Mouse (Mus musculus) lung, embryonic 14.5 days (tissue): ENCODE measurements around the gene Usp47. TPM values are rescaled to one million over a fixed set of nuclear protein-coding genes. Genes with fewer than 3 reads are reported as not detected.

Experiments
- ATAC-seq: fragments of 200-750 bp; cut with Nextera tagmentation; 2 replicates; pipeline ENCODE4 v1.8.0; 2017; ENCODE audit warnings: mild to moderate bottlenecking, moderate TSS enrichment, moderate library complexity; ENCODE audit not compliant: insufficient read depth
- DNase-seq: peaks from one replicate; pipeline ENCODE4 v3.0.0-alpha.2; 2015
- H3K27ac ChIP-seq: fragments of 300-500 bp; sonication (generic); 2 replicates; pipeline ENCODE4 v1.5.1; 2014; ENCODE audit warnings: low read depth, mild to moderate bottlenecking, moderate library complexity
- H3K27me3 ChIP-seq: fragments of 300-500 bp; sonication (generic); 2 replicates; pipeline ENCODE4 v1.6.1; 2014; ENCODE audit warnings: low read length, control low read depth; ENCODE audit not compliant: insufficient read depth
- H3K36me3 ChIP-seq: fragments of 300-500 bp; sonication (generic); 2 replicates; pipeline ENCODE4 v1.6.1; 2014; ENCODE audit warnings: control low read depth; ENCODE audit not compliant: insufficient read depth
- H3K4me1 ChIP-seq: fragments of 300-500 bp; sonication (generic); 2 replicates; pipeline ENCODE4 v1.6.1; 2014; ENCODE audit warnings: antibody characterized with exemption, control low read depth; ENCODE audit not compliant: insufficient read depth
- H3K4me2 ChIP-seq: fragments of 300-500 bp; sonication (generic); 2 replicates; pipeline ENCODE4 v1.6.1; 2014; ENCODE audit warnings: mild to moderate bottlenecking
- H3K4me3 ChIP-seq: fragments of 300-500 bp; sonication (generic); 2 replicates; pipeline ENCODE4 v1.5.1; 2014; ENCODE audit warnings: low read depth, low read length
- H3K9ac ChIP-seq: fragments of 300-500 bp; sonication (generic); 2 replicates; pipeline ENCODE4 v1.6.1; 2014
- H3K9me3 ChIP-seq: fragments of 300-500 bp; sonication (generic); 2 replicates; pipeline ENCODE4 v1.6.1; 2016; ENCODE audit warnings: low read depth, low read length, control low read depth
- CTCF ChIP-seq: IDR thresholded peaks from 2 replicates; pipeline ENCODE4 v1.5.1; 2016; ENCODE audit warnings: antibody characterized with exemption, low read depth
- WGBS: fragments of 180-500 bp; shearing (Covaris S2); extraction: QIAGEN DNeasy Blood & Tissue Kit; methylation state at CpG from one replicate; pipeline ENCODE4 v1.1.7; 2014; 5-methylcytosine and 5-hydroxymethylcytosine counted together
- polyA plus RNA-seq: library from polyadenylated mRNA; unstranded; fragments of >200 nt; fragmentation: Nextera tagmentation; extraction: Ambion mirVana; gene quantifications from 2 replicates; pipeline ENCODE4 v1.2.1, GENCODE M21; 2014

The Usp47 gene
- polyA plus RNA-seq, 1 experiment from 2014 or later: 92.1 TPM

DNA sequence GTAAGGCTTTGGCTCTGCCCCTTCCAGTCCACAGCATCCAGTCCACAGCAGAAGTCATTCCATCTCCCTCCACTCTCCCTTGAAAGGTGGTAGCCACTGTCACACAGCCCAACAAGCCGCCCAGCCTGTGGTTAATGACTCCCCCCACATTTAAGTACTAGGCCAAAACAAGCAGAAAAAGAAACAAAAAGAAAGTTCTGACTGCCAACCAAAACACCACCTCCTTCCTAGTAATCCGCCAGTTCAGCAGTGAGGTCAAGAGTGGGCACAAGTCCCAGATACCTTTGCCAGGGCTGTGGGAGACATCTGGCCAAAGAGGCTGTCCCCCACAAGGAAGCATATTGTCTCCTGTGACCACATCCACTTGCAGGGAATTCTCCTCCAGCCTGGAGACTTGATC, 124.7 kb downstream of the Usp47 start:
- 54% methylated on average over 2 of the region's 2 CpGs for WGBS
- Histone ChIP-seq H3K4me3 (no peak overlapping the region), H3K9me3 (no peaks in the 10 kb centered on the region), H3K36me3 (peaks cover 8% of the 10 kb centered on the region; the same call in 1 of the 2 replicates), H3K9ac (no peak overlapping the region), H3K27ac (no peak overlapping the region), H3K4me2 (no peak overlapping the region), H3K27me3 (no peaks in the 10 kb centered on the region), H3K4me1 (no peaks in the 10 kb centered on the region)
- ATAC-seq (no peak), DNase-seq (no peak)
- TF ChIP-seq CTCF: no peak

DNA sequence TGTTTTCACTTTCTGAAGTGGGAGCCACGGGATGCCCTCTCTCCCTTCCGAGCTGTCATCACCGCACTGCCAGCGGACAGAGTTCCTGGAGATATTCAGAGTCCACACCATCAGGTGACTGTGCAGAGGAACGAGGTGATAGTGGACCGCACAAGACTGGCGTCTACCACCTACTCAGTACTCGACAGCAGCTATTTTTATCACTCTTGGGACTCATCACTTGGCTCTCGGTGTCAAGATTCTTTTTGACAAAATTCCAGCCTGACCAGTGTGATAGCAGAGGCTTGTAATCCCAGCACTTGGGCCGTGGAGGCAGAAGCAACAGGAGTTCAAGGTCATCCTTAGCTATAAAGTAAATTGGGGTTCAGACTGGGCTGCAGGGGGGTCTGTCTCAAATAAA, 125.8 kb downstream of the Usp47 start:
- H3K4me1 ChIP-seq: peaks cover 2% of the 10 kb centered on the region
- no peaks in the 10 kb centered on the region for H3K9me3 ChIP-seq
- no peak overlapping the region for H3K9ac ChIP-seq
- ATAC-seq (no peak), DNase-seq (no peak)
- TF ChIP-seq CTCF: no peak
- no peaks in the 10 kb centered on the region for H3K27me3 ChIP-seq
- peaks cover 8% of the 10 kb centered on the region; the same call in 1 of the 2 replicates for H3K36me3 ChIP-seq
- no peak overlapping the region for H3K4me2 ChIP-seq
- H3K27ac ChIP-seq: no peak overlapping the region
- 74% methylated on average over 10 of the region's 10 CpGs for WGBS
- H3K4me3 ChIP-seq: no peak overlapping the region

DNA sequence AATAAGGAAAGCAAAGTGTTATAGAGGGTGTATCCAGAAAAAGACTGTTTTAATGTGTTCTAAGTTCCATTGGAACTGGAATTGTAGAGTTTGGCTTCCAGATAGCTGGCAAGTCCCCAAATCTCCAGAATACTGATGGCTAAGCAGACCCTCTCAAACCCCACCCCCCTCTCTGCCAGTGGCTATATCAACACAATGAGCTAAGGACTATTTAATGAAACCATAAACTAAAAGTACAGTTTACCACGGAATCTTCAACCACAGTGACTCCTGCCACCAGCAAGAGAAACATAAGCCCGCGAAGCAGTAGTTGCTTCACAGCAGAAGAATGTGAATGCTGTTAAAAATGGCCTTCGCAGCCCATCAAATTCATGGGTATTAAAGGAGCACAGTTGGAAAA, 131.1 kb downstream of the Usp47 start:
- Histone ChIP-seq H3K9ac (no peak overlapping the region), H3K4me3 (no peak overlapping the region), H3K4me1 (peaks cover 11% of the 10 kb centered on the region), H3K36me3 (peaks cover 8% of the 10 kb centered on the region; the same call in 1 of the 2 replicates), H3K27ac (peak overlapping the region; percentile 80), H3K4me2 (peak overlapping the region; percentile 33; the same call in 1 of the 2 replicates), H3K27me3 (no peaks in the 10 kb centered on the region), H3K9me3 (no peaks in the 10 kb centered on the region)
- DNase-seq (peak; percentile 72), ATAC-seq (no peak)
- TF ChIP-seq CTCF: no peak
- 61% methylated on average over 4 of the region's 4 CpGs for WGBS

DNA sequence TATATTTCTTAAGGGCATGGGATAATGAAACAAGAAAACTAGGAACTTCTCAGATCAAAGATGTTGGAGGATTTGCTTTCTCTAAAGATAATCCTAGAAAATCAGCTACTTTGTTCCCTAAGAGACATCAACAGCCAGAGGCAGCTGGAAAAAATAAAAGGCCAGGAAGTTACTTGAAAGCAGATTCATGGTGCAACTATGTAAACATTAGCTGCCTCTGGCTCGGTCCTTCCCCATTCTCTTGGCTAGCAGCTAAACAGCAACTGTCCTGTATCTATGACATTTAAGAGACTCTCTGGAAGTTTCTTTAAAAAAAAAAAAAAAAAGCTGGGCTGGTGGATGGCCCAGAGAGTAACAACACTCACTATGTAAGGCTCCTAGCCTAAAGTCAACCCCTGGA, 131.9 kb downstream of the Usp47 start:
- H3K4me2 ChIP-seq: peak overlapping the region; percentile 33
- no peaks in the 10 kb centered on the region for H3K9me3 ChIP-seq
- 7% methylated on average over 1 of the region's 1 CpGs for WGBS
- peaks cover 11% of the 10 kb centered on the region for H3K4me1 ChIP-seq
- DNase-seq (peak; percentile 84), ATAC-seq (peak; percentile 28)
- 0 out of 2 replicates have a peak, but pooled peaks cover under 1% of the 10 kb centered on the region for H3K36me3 ChIP-seq
- H3K27ac ChIP-seq: peak overlapping the region; percentile 80
- TF ChIP-seq CTCF: no peak
- H3K9ac ChIP-seq: no peak overlapping the region
- no peak overlapping the region for H3K4me3 ChIP-seq
- no peaks in the 10 kb centered on the region for H3K27me3 ChIP-seq

DNA sequence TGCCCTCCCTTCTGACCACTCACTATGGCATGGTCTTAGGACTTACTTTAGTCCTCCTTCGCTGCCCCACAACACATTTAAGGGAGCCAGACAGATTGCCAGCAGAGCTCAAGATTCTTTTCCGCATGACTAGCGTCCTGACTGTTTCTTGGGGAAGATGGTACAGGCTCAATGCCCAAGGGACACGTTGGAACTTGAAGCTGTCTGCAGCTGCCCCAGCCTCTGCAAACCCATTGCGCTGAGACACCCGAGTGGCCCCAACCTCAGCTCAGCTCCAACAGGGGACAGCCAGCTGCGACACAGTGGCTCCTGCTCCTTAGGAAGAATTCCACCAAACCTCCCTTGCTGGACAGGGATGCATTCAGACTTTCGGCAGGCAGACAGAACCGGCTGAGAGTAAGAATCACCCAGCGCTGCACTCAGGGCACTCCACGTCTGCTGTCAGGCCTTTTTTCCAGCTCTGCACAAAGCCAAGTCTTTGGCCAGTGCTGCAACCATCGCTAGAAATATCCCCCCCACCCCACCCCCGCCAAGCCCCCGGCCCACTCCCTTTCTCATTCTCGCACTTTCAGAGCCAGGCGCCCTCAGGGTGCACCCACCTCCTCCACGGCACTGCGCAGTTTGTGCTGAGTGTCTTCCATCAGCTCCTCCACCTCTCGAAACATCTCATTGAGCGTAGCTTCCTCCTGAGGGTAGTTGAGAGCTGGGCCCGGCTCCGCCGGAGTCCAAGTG, 134.4 kb downstream of the Usp47 start:
- peak overlapping the region; percentile 77 for H3K27ac ChIP-seq
- H3K36me3 ChIP-seq: no peaks in the 10 kb centered on the region
- H3K4me1 ChIP-seq: peaks cover 11% of the 10 kb centered on the region
- TF ChIP-seq CTCF: no peak
- H3K9ac ChIP-seq: peak overlapping the region; percentile 55
- H3K4me3 ChIP-seq: peak overlapping the region; percentile 51
- H3K4me2 ChIP-seq: peak overlapping the region; percentile 67
- ATAC-seq: peak; percentile 29
- peak; percentile 59 for DNase-seq
- H3K9me3 ChIP-seq: no peaks in the 10 kb centered on the region
- no peaks in the 10 kb centered on the region for H3K27me3 ChIP-seq
- 13% methylated on average over 23 of the region's 23 CpGs for WGBS

DNA sequence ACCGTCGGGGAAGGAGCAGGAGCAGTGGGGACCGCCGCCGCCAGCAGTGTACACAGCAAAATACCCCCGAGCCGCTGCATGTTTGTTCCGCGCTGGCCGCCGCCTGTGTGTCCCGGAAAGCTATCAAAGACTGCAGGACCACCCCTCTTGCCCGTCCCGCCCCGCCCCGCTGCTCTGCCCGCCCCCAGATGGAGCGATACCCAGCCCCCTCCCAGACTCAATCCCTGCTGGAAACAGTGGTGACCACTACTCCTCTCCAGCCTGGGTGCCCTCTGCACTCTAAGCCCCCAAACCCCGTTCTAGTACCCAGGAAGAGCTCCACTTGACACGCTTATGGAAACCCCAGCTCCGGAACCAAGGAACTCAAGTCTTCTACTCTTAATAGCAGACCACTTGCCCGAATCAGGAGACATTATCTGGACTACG, 135.0 kb downstream of the Usp47 start:
- H3K9ac ChIP-seq: peak overlapping the region; percentile 55
- H3K27me3 ChIP-seq: no peaks in the 10 kb centered on the region
- H3K27ac ChIP-seq: peak overlapping the region; percentile 77; the same call in 1 of the 2 replicates
- under 1% methylated on average over 22 of the region's 23 CpGs for WGBS
- no peaks in the 10 kb centered on the region for H3K9me3 ChIP-seq
- no peaks in the 10 kb centered on the region for H3K36me3 ChIP-seq
- ATAC-seq (peak; percentile 62), DNase-seq (peak; percentile 77)
- TF ChIP-seq CTCF: no peak
- peaks cover 11% of the 10 kb centered on the region for H3K4me1 ChIP-seq
- peak overlapping the region; percentile 51 for H3K4me3 ChIP-seq
- H3K4me2 ChIP-seq: peak overlapping the region; percentile 67

DNA sequence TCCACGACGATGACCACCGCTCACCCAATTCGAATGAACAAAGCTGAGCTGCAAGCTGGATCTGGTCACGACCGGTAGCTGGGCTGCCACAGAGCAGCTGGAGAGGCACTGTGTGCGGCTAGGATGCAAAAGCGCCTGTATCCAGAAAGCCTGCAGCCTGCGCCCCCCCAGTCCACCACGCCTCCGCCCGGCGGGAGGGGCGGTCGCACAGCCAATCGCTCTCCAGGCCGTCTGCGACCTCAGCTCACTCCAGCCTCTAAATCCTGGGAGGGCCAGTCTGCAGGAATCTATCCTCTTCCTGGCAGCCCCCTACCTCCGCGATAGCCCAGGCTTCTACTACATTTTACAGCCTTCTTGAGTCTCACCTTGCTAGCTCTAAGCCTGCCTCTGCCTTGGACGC, 135.6 kb downstream of the Usp47 start, which contains the start of gene Dkk3:
Gene Dkk3, minus strand, starts transcription at position 116 of the 400 bp plus-strand sequence.
- peak; percentile 69 for ATAC-seq
- H3K4me2 ChIP-seq: peak within 1 kb of the TSS; percentile 67
- DNase-seq: peak; percentile 76
- H3K27me3 ChIP-seq: no peaks in the 10 kb centered on the region
- H3K9me3 ChIP-seq: no peaks in the 10 kb centered on the region
- 2% methylated on average over 21 of the region's 21 CpGs for WGBS
- H3K36me3 ChIP-seq: no peaks in the 10 kb centered on the region
- H3K4me1 ChIP-seq: peaks cover 10% of the 10 kb centered on the region
- peak within 1 kb of the TSS; percentile 51 for H3K4me3 ChIP-seq
- TF ChIP-seq CTCF: no peak
- peak within 1 kb of the TSS; percentile 55 for H3K9ac ChIP-seq
- peak within 1 kb of the TSS; percentile 77 for H3K27ac ChIP-seq
